Mouse (Mus musculus) heart, embryonic 14.5 days (tissue): ENCODE measurements around the gene Prpf19. TPM values are rescaled to one million over a fixed set of nuclear protein-coding genes. Genes with fewer than 3 reads are reported as not detected.
A peak's percentile ranks its signal among the peaks of the same experiment; 100 is the strongest.

Experiments used
- ATAC-seq: fragments of 200-750 bp; cut with Nextera tagmentation; 2 replicates; pipeline ENCODE4 v1.8.0; 2017; ENCODE audit warnings: low read depth, moderate TSS enrichment; ENCODE audit not compliant: insufficient number of reproducible peaks, insufficient read depth, low FRiP score
- H3K27ac ChIP-seq, 2 experiments: fragments of 200-500 bp in 1 of 2; fragments of 300-500 bp in 1 of 2; sonication (generic) in 1 of 2; replicated peaks in 1 of 2; 2 replicates each; pipeline ENCODE4 v1.5.1; 2012 to 2014; ENCODE audit warnings: low read depth in 2 of 2, low read length in 2 of 2, control low read depth in 1 of 2, mild to moderate bottlenecking in 1 of 2, mixed read lengths in 1 of 2; ENCODE audit not compliant: control insufficient read depth in 1 of 2, insufficient read depth in 1 of 2
- H3K27me3 ChIP-seq: fragments of 300-500 bp; sonication (generic); 2 replicates; pipeline ENCODE4 v1.6.1; 2014; ENCODE audit warnings: mild to moderate bottlenecking, low read length, control low read depth; ENCODE audit not compliant: control insufficient read depth, insufficient read depth
- H3K36me3 ChIP-seq: fragments of 300-500 bp; sonication (generic); 2 replicates; pipeline ENCODE4 v1.6.1; 2014; ENCODE audit warnings: mild to moderate bottlenecking, control low read depth, low read length, mixed read lengths; ENCODE audit not compliant: control insufficient read depth, insufficient read depth
- H3K4me1 ChIP-seq, 2 experiments: fragments of 200-500 bp in 1 of 2; fragments of 300-500 bp in 1 of 2; sonication (generic) in 1 of 2; 2 replicates each; pipeline ENCODE4 v1.6.1; 2012 to 2014; ENCODE audit warnings: low read length in 2 of 2, control low read depth in 1 of 2, mixed read lengths in 1 of 2; ENCODE audit not compliant: control insufficient read depth in 2 of 2, insufficient read depth in 2 of 2
- H3K4me2 ChIP-seq: fragments of 300-500 bp; sonication (generic); 2 replicates; pipeline ENCODE4 v1.6.1; 2014; ENCODE audit warnings: mild to moderate bottlenecking, low read length
- H3K4me3 ChIP-seq, 2 experiments: fragments of 200-500 bp in 1 of 2; fragments of 300-500 bp in 1 of 2; sonication (generic) in 1 of 2; 2 replicates each; pipeline ENCODE4 v1.5.1; 2012 to 2014; ENCODE audit warnings: low read length in 2 of 2, mild to moderate bottlenecking in 2 of 2, control low read depth in 1 of 2, low read depth in 1 of 2, moderate library complexity in 1 of 2; ENCODE audit not compliant: control insufficient read depth in 1 of 2, insufficient read depth in 1 of 2
- H3K9ac ChIP-seq: fragments of 300-500 bp; sonication (generic); 2 replicates; pipeline ENCODE4 v1.6.1; 2014; ENCODE audit warnings: mild to moderate bottlenecking, low read length
- H3K9me3 ChIP-seq: fragments of 300-500 bp; sonication (generic); 2 replicates; pipeline ENCODE4 v1.6.1; 2016; ENCODE audit warnings: low read length, control low read depth; ENCODE audit not compliant: control insufficient read depth
- WGBS: fragments of 180-500 bp; shearing (Covaris S2); extraction: QIAGEN DNeasy Blood & Tissue Kit; methylation state at CpG from one replicate; pipeline ENCODE4 v1.1.7; 2014; 5-methylcytosine and 5-hydroxymethylcytosine counted together
- polyA plus RNA-seq: library from polyadenylated mRNA; unstranded; fragments of >200 nt; fragmentation: Nextera tagmentation; extraction: Ambion mirVana; gene quantifications from 2 replicates; pipeline ENCODE4 v1.2.1, GENCODE M21; 2014

The Prpf19 gene
- polyA plus RNA-seq, 1 experiment from 2014 or later, result 32.0 TPM

DNA sequence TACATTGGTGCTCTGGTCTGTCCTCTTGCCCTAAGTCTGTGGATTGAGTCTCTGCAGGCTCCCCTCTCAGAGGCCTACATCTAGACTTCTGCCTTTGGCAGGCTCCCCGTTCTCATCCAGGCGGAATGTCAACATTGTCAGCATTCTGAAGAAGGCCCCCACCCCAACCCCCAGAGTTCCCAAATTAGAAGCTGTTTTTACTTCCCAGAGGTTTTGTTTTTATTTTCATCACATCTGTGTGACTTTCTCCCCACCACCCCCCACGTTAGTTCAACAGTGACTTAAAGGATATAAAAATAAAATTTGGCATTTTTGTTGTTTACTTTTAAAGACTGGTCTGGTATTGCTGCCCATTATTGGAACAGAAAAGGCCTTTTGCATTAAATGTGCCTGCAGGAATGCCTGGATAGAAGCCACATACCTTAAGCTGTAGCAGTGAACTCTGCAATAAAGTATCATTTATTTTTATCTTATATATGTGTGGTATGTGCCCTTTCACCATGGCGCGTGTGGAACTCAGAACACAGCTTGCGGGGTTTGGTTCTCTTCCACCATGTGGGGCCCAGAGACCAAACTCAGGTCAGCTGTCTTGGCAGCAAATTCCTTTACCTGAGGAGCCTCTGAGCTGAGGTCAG lies 14.2 kb downstream of the Prpf19 start:
- H3K36me3 ChIP-seq, result peaks cover 32% of the 10 kb centered on the region
- peaks cover 31 to 67% of the 10 kb centered on the region in 2 experiments for H3K4me1 ChIP-seq
- no peak overlapping the region for H3K4me3 ChIP-seq
- H3K27ac ChIP-seq, result peak overlapping the region; percentile 86 to 87
- WGBS, result 24% methylated on average over 6 of the region's 6 CpGs
- peak overlapping the region; percentile 54 for H3K9ac ChIP-seq
- 0 out of 2 replicates have a peak overlapping the region, but pooled peaks have one; percentile 17 for H3K4me2 ChIP-seq
- H3K27me3 ChIP-seq, result no peaks in the 10 kb centered on the region
- peak; percentile 64 for ATAC-seq
- H3K9me3 ChIP-seq, result no peaks in the 10 kb centered on the region

DNA sequence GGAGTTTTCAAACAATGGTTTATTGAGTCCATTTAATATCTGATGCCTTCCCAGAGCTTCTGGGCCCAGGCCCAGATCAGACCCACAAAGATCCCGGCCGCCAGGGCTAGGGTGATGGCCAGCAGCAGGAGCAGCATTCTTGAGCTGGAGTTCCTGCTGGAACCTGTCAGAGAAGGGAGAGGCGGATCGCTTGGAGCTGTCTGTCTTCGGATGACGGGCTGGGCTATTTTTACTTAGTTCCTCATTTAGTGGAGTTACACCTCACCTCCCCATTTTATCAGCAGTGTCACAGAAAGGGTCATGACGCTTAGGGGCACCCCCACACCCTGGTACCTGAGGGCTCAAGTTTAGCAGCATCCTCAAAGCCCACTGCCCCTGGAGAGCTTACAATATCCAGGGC lies 19.3 kb downstream of the Prpf19 start:
- WGBS, result 16% methylated on average over 7 of the region's 7 CpGs
- Histone ChIP-seq H3K9ac (peak overlapping the region; percentile 35), H3K36me3 (no peaks in the 10 kb centered on the region), H3K4me2 (no peak overlapping the region; the same call in 1 of the 2 replicates), H3K27me3 (no peaks in the 10 kb centered on the region), H3K4me1 (peaks cover 25 to 39% of the 10 kb centered on the region in 2 experiments), H3K9me3 (no peaks in the 10 kb centered on the region), H3K4me3 (no peak overlapping the region), H3K27ac (peak overlapping the region; percentile 67 to 71)
- no peak for ATAC-seq

DNA sequence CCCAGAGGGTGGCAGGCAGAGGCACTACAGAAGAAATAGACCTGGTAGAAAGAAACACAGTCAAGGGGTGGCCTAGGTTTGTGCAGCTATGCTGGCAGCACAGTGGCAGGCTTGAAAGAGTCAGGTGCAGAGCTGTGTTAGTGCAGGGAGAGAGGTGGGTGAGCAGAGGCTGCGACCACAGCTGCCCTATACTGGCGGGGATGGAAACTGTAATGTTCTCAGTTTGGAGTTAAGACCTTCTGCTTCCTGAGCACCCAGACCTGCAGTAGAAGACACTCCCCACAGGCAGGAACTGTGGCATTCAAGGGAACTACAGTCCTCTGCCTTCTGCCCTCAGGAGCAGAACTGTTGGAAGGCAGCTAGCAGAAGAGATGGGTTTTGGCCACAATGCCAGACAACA lies 19.8 kb downstream of the Prpf19 start:
- 70% methylated on average over 2 of the region's 2 CpGs for WGBS
- no peaks in the 10 kb centered on the region for H3K27me3 ChIP-seq
- no peak overlapping the region for H3K4me2 ChIP-seq
- H3K9ac ChIP-seq, result peak overlapping the region; percentile 35; the same call in 1 of the 2 replicates
- no peaks in the 10 kb centered on the region for H3K9me3 ChIP-seq
- no peaks in the 10 kb centered on the region for H3K36me3 ChIP-seq
- peak overlapping the region; percentile 67 to 71 for H3K27ac ChIP-seq
- H3K4me1 ChIP-seq, result peaks cover 21 to 34% of the 10 kb centered on the region in 2 experiments
- no peak for ATAC-seq
- no peak overlapping the region for H3K4me3 ChIP-seq

DNA sequence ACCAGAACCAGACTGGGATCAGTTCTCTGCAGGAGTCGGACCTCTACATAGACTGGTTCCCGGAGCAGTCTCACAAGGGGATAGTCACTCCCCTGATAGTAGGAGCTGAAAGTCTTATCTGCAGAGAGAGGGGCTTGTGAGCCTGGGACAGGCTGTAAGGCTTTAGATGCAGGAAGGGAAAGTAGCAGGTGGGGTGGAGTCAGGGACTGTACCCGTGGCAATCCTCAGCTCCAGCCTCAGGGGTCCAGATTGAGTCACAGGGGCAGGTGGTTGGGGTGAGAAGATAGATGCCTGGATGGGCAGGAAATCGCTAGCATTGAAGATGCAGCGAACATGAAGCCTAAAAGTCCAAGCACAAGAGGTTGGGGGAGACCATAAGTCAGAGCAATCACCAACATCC lies 21.5 kb downstream of the Prpf19 start:
- Histone ChIP-seq H3K4me2 (no peak overlapping the region), H3K36me3 (no peaks in the 10 kb centered on the region), H3K4me3 (no peak overlapping the region), H3K4me1 (peaks cover 19 to 27% of the 10 kb centered on the region in 2 experiments), H3K27ac (no peak overlapping the region), H3K27me3 (no peaks in the 10 kb centered on the region), H3K9me3 (no peaks in the 10 kb centered on the region), H3K9ac (0 out of 2 replicates have a peak overlapping the region, but pooled peaks have one; percentile 5)
- ATAC-seq, result no peak
- 55% methylated on average over 5 of the region's 5 CpGs for WGBS

DNA sequence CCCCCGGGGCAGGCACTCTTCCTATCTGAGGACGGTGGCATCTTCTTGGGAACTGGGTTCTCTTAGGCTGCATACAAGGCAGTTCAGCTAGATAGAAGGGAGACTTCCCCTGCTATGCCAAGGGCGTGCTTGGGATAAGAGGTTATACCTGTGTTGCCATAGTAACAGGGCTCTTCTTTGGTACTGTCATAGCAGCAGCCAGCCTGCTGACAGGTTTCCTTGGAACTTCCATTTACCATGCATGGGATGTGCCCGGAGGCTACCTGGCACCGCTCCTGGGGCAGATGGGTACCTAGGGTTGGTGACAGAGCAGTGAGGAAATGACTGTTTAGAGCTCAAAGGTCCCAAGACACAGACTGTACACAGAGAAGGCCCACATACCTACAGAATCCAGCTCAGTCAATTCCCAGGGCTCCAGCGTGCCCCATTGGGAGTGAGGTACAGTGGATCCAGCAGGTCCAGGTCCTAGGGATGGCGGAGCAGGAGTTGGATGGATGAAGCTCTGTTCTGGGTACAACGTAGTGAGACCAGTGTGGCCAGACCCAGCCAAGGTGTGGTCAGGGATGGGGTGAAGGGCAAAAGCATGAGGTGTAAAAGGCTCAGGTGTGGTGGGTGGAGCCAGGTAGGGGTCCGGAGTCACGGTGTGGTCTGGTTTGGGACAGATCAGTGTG lies 23.4 kb downstream of the Prpf19 start:
- ATAC-seq, result no peak
- WGBS, result 88% methylated on average over 10 of the region's 10 CpGs
- Histone ChIP-seq H3K9ac (no peak overlapping the region), H3K9me3 (no peaks in the 10 kb centered on the region), H3K36me3 (no peaks in the 10 kb centered on the region), H3K27ac (no peak overlapping the region), H3K4me2 (no peak overlapping the region), H3K27me3 (no peaks in the 10 kb centered on the region), H3K4me3 (no peak overlapping the region), H3K4me1 (peaks cover 19 to 22% of the 10 kb centered on the region in 2 experiments)

DNA sequence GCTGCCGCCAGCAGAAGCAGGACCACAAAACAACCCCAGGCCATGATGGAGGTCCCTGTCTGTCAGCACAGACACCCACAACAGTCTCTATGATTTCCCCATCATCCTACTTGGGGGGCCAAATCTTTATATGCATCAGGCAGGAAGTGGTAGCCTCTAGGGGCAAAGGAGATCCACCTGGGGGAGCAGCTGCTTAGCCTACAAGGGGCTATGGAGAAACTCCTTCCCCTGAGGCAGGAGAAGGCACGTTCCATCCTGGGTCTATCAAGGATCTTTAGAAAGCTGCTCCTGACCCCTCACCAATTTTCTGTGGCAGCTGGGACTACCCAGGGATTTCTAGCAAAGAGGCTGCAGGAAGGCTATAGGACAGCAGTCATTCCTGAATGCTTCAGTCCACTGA lies 25.5 kb downstream of the Prpf19 start, which contains the start of gene Zp1:
Zp1 (minus strand) TSS at position 101 of the 400 bp plus-strand sequence.
- no peak within 1 kb of the TSS for H3K4me3 ChIP-seq
- no peaks in the 10 kb centered on the region for H3K36me3 ChIP-seq
- H3K9me3 ChIP-seq, result no peaks in the 10 kb centered on the region
- no peak within 1 kb of the TSS for H3K27ac ChIP-seq
- no peak within 1 kb of the TSS for H3K4me2 ChIP-seq
- H3K27me3 ChIP-seq, result no peaks in the 10 kb centered on the region
- WGBS, result 69% methylated on average over 2 of the region's 2 CpGs
- peaks cover 5 to 7% of the 10 kb centered on the region in 2 experiments; a peak in 3 of 4 replicates for H3K4me1 ChIP-seq
- H3K9ac ChIP-seq, result no peak within 1 kb of the TSS
- ATAC-seq, result no peak

DNA sequence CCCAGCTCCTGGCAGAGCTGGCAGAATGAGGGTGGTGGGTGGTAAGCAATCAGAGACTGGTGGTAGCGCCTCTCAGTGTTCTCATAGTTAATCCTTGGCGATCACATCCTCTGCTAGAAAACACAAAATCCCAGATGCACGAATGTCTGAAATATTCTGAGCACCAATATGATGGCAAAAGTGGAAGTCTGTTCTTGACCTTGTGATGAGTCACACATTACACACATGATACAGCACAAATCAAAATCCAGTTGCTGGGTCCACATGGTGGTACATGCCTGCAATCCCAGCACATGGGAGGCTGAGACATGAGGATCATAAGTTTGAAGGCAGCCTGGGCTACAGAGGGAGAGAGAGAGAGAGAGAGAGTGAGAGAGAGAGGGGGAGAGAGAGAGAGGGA lies 26.0 kb downstream of the Prpf19 start:
- no peak overlapping the region for H3K4me2 ChIP-seq
- peaks cover 7 to 9% of the 10 kb centered on the region in 2 experiments for H3K4me1 ChIP-seq
- no peak overlapping the region for H3K27ac ChIP-seq
- H3K4me3 ChIP-seq, result no peak overlapping the region
- no peak overlapping the region for H3K9ac ChIP-seq
- no peaks in the 10 kb centered on the region for H3K9me3 ChIP-seq
- no peaks in the 10 kb centered on the region for H3K36me3 ChIP-seq
- ATAC-seq, result no peak
- no peaks in the 10 kb centered on the region for H3K27me3 ChIP-seq
- WGBS, result 64% methylated on average over 3 of the region's 3 CpGs
